Mouse (Mus musculus): ENCODE results near the gene Ranbp3. TPM values are rescaled to one million over a fixed set of nuclear protein-coding genes. Genes with fewer than 3 reads are reported as not detected.
A peak's percentile ranks its signal among the peaks of the same experiment; 100 is the strongest.

Ranbp3 gene
- total RNA-seq, 2 experiments from 2014 or later: 39.2 to 41.3 TPM

- H3K27ac ChIP-seq: no peak overlapping the region
- no peak overlapping the region for H3K4me3 ChIP-seq
These were observed 67.7 kb downstream of the Ranbp3 start for GRCm38 (mm10) chr17:56740788-56741160.

GRCm38 (mm10) chr17:56744173-56744572 lies 71.1 kb downstream of the Ranbp3 start:
- no peak overlapping the region for H3K4me3 ChIP-seq
- intact Hi-C loops (cut with DNase I): no loop called here
- DNase-seq: no peak
- no peak for TF ChIP-seq CTCF (IDR thresholded peaks at IDR 0.05)
- H3K27ac ChIP-seq: no peak overlapping the region

More at GRCm38 (mm10) chr17:56740788-56741160, 67.7 kb downstream of the Ranbp3 start:
- intact Hi-C loops (cut with DNase I): no loop called here
- no peak for TF ChIP-seq CTCF (IDR thresholded peaks at IDR 0.05)
- no peak for DNase-seq

DNA sequence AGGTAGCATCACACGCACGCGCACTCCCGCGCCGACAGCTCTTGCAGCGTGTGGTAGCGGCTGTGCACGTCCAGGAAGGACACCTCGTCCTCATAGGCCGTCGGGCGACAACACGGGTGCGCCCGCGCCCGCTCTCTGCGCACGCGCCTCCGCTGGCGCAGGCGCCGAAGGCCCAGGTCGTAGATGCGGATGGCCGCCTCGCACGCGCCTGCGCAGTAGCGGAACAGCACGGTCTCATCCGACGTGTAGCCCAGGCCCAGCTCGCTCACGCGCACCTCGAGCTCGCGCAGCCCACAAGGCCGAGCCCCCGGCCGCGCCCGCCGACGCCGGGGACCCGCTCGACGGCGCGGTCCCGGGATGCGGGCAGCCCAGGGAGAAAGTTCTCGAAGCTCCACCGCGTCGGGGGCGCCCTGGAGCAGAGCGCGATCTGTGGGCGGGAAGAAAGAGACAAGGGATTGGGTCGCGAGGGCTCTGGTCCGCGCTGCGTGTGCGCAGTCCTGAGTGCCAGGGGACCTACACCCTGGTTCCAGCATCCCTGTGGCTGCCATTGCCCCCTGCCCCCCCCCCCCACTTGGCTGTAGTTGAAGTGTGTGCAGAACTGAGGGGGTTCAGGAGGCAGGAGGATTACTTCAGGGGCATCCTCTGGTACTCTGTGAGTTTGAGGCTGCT lies 78.4 kb downstream of the Ranbp3 start:
- TF ChIP-seq CTCF (IDR thresholded peaks at IDR 0.05): no peak
- DNase-seq: no peak
- intact Hi-C loops (cut with DNase I): no loop called here
- Histone ChIP-seq H3K4me3 (peak overlapping the region; percentile 37), H3K27ac (no peak overlapping the region)

DNA sequence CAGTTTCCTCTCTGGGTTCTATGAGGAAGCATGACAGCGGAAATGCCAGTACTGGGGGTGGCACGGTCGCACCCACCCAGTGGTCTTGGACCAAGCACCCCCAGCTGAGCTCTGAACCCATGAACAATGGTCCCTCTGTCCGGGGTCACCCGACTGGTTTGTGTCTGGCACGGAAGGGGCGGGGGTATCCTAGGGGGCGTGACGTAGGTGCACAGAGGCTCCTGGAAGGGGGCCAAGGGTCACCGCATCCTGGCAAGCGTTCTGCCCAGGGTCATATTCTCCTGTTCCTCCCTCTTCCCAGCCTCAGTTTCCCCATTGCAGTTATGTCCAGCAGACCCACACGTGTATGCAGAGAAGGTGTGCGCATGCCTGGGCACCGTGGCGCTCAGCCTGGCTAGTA lies 80.4 kb downstream of the Ranbp3 start:
- Histone ChIP-seq H3K4me3 (no peak overlapping the region), H3K27ac (no peak overlapping the region)
- intact Hi-C loops (cut with DNase I): no loop called here
- DNase-seq: no peak
- TF ChIP-seq CTCF (IDR thresholded peaks at IDR 0.05): no peak

GRCm38 (mm10) chr17:56754271-56755185 lies 81.4 kb downstream of the Ranbp3 start:
- no peak for DNase-seq
- Histone ChIP-seq H3K27ac (no peak overlapping the region), H3K4me3 (no peak overlapping the region)
- intact Hi-C loops (cut with DNase I): loop anchor here (5.0 kb wide), 1 partner anchor 77 kb away; no protein-coding TSS in a partner anchor
- TF ChIP-seq CTCF (IDR thresholded peaks at IDR 0.05): no peak

- intact Hi-C loops (cut with DNase I): loop anchor here (1.0 to 5.0 kb wide), 2 partner anchors 40 to 80 kb away; partner anchors contain the start of gene Ndufa11
- peak; percentile 68 for DNase-seq
- peak overlapping the region; percentile 59 for H3K27ac ChIP-seq
- TF ChIP-seq CTCF (IDR thresholded peaks at IDR 0.05): peak; percentile 69
- peak overlapping the region; percentile 81 for H3K4me3 ChIP-seq
These were observed 83.8 kb downstream of the Ranbp3 start for GRCm38 (mm10) chr17:56756703-56757399.

- Histone ChIP-seq H3K27ac (peak within 1 kb of the TSS; percentile 59), H3K4me3 (peak within 1 kb of the TSS; percentile 81)
- TF ChIP-seq CTCF (IDR thresholded peaks at IDR 0.05): no peak
- intact Hi-C loops (cut with DNase I): loop anchor here (1.0 to 5.0 kb wide), 2 partner anchors 40 to 80 kb away; partner anchors contain the start of gene Ndufa11
- DNase-seq: peak; percentile 92
These were observed 84.5 kb downstream of the Ranbp3 start, which contains the start of gene Nrtn for GRCm38 (mm10) chr17:56757416-56758123. TSS of gene Nrtn (minus strand) at chr17:56757530.

GRCm38 (mm10) chr17:56758132-56758531 lies 85.0 kb downstream of the Ranbp3 start:
- intact Hi-C loops (cut with DNase I): loop anchor here (5.0 kb wide), 1 partner anchor 81 kb away; no protein-coding TSS in a partner anchor
- Histone ChIP-seq H3K4me3 (no peak overlapping the region; the same call in 1 of the 2 replicates), H3K27ac (no peak overlapping the region)
- peak; percentile 85 for DNase-seq
- peak; percentile 78 for TF ChIP-seq CTCF (IDR thresholded peaks at IDR 0.05)

- intact Hi-C loops (cut with DNase I): loop anchor here (5.0 kb wide), 1 partner anchor 82 kb away; no protein-coding TSS in a partner anchor
- TF ChIP-seq CTCF (IDR thresholded peaks at IDR 0.05): no peak
- no peak for DNase-seq
These were observed 86.2 kb downstream of the Ranbp3 start for GRCm38 (mm10) chr17:56759261-56759660.

DNA sequence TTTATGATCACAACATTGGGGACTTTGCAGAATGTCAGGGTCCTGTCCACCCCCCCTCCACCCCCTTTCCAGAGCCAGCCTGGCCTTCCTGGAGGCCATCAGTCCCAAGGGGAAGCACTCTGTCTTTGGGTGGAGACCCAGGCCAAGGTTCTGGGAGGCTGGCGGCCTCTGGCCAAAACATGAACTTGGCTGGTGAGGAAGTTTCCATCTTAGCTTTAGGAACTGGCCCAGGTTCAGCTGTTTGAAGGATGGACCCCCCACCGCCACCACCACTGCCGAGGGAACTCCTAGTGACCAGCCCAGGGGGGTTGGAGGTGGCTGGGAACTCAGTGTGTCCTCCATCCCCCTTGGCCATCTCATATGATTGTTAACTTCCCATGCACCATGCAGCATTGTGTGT lies 88.0 kb downstream of the Ranbp3 start:
- no peak for TF ChIP-seq CTCF (IDR thresholded peaks at IDR 0.05)
- intact Hi-C loops (cut with DNase I): loop anchor here (5.0 kb wide), 1 partner anchor 149 kb away; the partner anchor contains the start of gene Rpl36
- H3K4me3 ChIP-seq: no peak overlapping the region
- no peak overlapping the region for H3K27ac ChIP-seq
- DNase-seq: no peak

More at GRCm38 (mm10) chr17:56759261-56759660, 86.2 kb downstream of the Ranbp3 start:
- Histone ChIP-seq H3K4me3 (no peak overlapping the region), H3K27ac (no peak overlapping the region)

Other genes with a start within 250 kb of the Ranbp3 start
- 10 to 100 TPM; 29.6 to 43.1 TPM for gene Ptprs, start 196.8 kb upstream of the Ranbp3 start, total RNA-seq (2021)
- gene Znrf4, start 160.9 kb upstream of the Ranbp3 start, total RNA-seq (2021): not detected
- 1 to 10 TPM in 1 of 2 experiments, under 1 TPM in 1; 0.89 to 1.1 TPM for gene Gm20219, start 118.9 kb upstream of the Ranbp3 start, total RNA-seq (2021)
- gene Safb2, start 88.7 kb upstream of the Ranbp3 start, total RNA-seq (2021): 10 to 100 TPM; 38.5 to 41.1 TPM
- gene Safb, start 88.5 kb upstream of the Ranbp3 start, total RNA-seq (2021): 10 to 100 TPM; 43.0 to 46.7 TPM
- 100 to 1,000 TPM; 107 to 167 TPM for gene 2410015M20Rik, start 63.5 kb upstream of the Ranbp3 start, total RNA-seq (2021)
- gene Rpl36, start 59.9 kb upstream of the Ranbp3 start, total RNA-seq (2021): 100 to 1,000 TPM; 589 to 687 TPM
- gene Lonp1, start 46.4 kb upstream of the Ranbp3 start, total RNA-seq (2021): 10 to 100 TPM; 60.4 to 71.8 TPM
- gene Catsperd, start 45.2 kb upstream of the Ranbp3 start, total RNA-seq (2021): under 1 TPM in 1 of 2 experiments, not detected in 1; 0.11 TPM
- gene Ndufa11, start 44.5 kb downstream of the Ranbp3 start, total RNA-seq (2021): 100 to 1,000 TPM; 390 to 523 TPM
- gene Vmac, start 44.7 kb downstream of the Ranbp3 start, total RNA-seq (2021): 1 to 10 TPM; 1.7 to 2.6 TPM
- 1 to 10 TPM; 3.1 to 3.7 TPM for gene Nrtn, start 84.2 kb downstream of the Ranbp3 start, total RNA-seq (2021)
- gene Dus3l, start 91.5 kb downstream of the Ranbp3 start, total RNA-seq (2021): 10 to 100 TPM; 16.3 to 17.6 TPM
- under 1 TPM; 0.14 to 0.36 TPM for gene Prr22, start 97.0 kb downstream of the Ranbp3 start, total RNA-seq (2021)
- gene Rfx2, start 157.7 kb downstream of the Ranbp3 start, total RNA-seq (2021): 1 to 10 TPM; 2.0 to 2.8 TPM
- gene Acsbg2, start 201.2 kb downstream of the Ranbp3 start, total RNA-seq (2021): not detected
- not detected for gene 1700061G19Rik, start 202.2 kb downstream of the Ranbp3 start, total RNA-seq (2021)

Measured in gastrocnemius, adult 2 months (tissue).